Mouse (Mus musculus): ENCODE data around the gene Slc16a9. TPM values are rescaled to one million over a fixed set of nuclear protein-coding genes. Genes with fewer than 3 reads are reported as not detected.

The Slc16a9 gene
- total RNA-seq, 2 experiments from 2014 or later, result 4.4 to 5.0 TPM

GRCm38 (mm10) chr10:70242751-70243444 lies 2.0 kb upstream of the Slc16a9 start:
- intact Hi-C loops (cut with DNase I), result no loop called here
- DNase-seq (ENCODE audit: extremely low spot score in 1 of 2, low spot score in 2 of 2), result no peak

DNA sequence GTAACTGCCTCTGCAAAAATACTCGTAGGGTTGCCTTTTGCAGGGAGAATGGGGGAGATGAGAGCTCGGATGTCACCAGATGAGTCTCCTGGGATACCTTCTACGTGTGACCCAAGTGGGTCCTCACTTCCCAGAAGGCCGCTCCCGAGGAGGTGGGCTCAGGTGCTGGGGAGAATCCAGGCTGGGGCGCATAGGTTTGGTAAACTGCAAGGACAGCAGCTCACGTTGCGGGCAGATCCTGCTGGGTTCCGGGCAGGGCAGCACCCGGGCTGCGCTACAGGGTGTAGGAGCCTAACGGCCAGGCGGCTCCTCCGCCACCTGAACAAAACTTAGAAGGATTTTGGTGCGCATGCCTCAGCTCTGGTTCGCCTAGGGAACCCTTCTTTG lies 652 bp downstream of the Slc16a9 start:
- intact Hi-C loops (cut with DNase I), result no loop called here

DNA sequence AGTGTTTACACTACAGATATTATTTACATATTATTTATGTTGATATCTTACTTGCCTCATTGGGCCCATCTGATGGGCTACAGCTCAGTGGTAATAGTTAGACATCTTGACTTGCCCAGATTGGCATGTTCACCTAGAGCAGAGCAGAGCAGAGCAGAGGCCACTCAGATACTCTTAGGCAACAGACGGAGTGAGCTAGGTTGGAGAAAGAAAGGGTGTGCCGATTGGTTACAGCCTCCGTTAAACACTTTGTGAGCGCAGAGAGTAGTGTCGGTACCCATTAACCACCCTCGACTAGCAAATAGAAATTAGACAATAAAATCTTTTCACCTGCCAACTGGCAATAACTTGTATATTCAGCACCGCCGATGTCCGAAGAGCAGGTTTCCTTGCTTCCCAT lies 1.2 kb downstream of the Slc16a9 start:
- intact Hi-C loops (cut with DNase I), result no loop called here
- DNase-seq (ENCODE audit: extremely low spot score in 1 of 2, low spot score in 2 of 2), result no peak

More for the DNA sequence above, 652 bp downstream of the Slc16a9 start:
- no peak for DNase-seq (ENCODE audit: extremely low spot score in 1 of 2, low spot score in 2 of 2)

DNA sequence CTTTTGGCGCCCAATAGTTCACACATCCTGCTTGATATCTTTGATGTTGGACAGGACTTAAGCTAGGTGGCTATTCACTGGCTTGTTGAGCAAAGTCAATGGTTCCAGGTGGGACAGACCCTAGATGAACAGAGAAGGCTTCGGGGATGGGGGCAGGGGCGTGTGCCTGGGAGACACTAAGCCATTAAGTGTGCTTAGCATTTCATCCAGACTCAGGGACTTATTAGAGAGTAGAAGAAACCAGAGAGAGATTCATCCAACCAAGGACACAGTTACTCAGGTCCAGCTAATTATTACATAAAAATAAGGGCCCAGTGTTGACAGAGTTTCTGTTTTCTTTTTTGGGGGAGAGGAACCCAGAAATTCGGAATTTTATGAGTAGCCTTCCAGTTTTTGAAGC lies 5.5 kb downstream of the Slc16a9 start:
- DNase-seq (ENCODE audit: extremely low spot score in 1 of 2, low spot score in 2 of 2), result no peak
- intact Hi-C loops (cut with DNase I), result no loop called here

- intact Hi-C loops (cut with DNase I), result no loop called here
- DNase-seq (ENCODE audit: extremely low spot score in 1 of 2, low spot score in 2 of 2), result no peak
These were observed 5.9 kb downstream of the Slc16a9 start for GRCm38 (mm10) chr10:70250766-70251165.

- no peak for DNase-seq (ENCODE audit: extremely low spot score in 1 of 2, low spot score in 2 of 2)
- intact Hi-C loops (cut with DNase I), result no loop called here
These were observed 9.8 kb downstream of the Slc16a9 start for GRCm38 (mm10) chr10:70254666-70255065.

- no peak for DNase-seq (ENCODE audit: extremely low spot score in 1 of 2, low spot score in 2 of 2)
- intact Hi-C loops (cut with DNase I), result no loop called here
These were observed 10.8 kb downstream of the Slc16a9 start for GRCm38 (mm10) chr10:70255601-70256210.

DNA sequence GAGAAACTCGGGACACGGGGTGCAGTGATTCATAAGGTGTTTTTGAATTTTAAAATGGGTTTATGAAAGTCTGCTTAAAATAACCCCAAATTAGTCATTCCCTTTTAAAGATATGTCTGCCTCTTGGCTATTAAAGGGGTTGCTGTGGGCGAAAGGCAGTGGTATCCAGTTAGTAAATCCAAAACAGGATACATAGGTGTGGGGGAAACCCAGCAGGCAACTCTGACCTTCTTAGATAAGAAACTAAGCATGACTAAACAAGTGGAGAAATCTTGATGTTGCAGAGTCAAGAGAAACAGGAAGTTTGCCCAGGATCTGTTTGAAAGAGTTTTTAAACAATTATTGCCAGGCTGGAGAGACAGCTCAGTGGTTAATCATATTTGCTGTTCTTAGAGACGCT lies 12.1 kb downstream of the Slc16a9 start:
- intact Hi-C loops (cut with DNase I), result no loop called here
- DNase-seq (ENCODE audit: extremely low spot score in 1 of 2, low spot score in 2 of 2), result no peak

- intact Hi-C loops (cut with DNase I), result no loop called here
- DNase-seq (ENCODE audit: extremely low spot score in 1 of 2, low spot score in 2 of 2), result no peak
These were observed 16.0 kb downstream of the Slc16a9 start for GRCm38 (mm10) chr10:70260904-70261303.

- DNase-seq (ENCODE audit: extremely low spot score in 1 of 2, low spot score in 2 of 2), result no peak
- intact Hi-C loops (cut with DNase I), result no loop called here
These were observed 17.2 kb downstream of the Slc16a9 start for GRCm38 (mm10) chr10:70262051-70262450.

GRCm38 (mm10) chr10:70263681-70264189 lies 18.8 kb downstream of the Slc16a9 start:
- no peak for DNase-seq (ENCODE audit: extremely low spot score in 1 of 2, low spot score in 2 of 2)
- intact Hi-C loops (cut with DNase I), result no loop called here

DNA sequence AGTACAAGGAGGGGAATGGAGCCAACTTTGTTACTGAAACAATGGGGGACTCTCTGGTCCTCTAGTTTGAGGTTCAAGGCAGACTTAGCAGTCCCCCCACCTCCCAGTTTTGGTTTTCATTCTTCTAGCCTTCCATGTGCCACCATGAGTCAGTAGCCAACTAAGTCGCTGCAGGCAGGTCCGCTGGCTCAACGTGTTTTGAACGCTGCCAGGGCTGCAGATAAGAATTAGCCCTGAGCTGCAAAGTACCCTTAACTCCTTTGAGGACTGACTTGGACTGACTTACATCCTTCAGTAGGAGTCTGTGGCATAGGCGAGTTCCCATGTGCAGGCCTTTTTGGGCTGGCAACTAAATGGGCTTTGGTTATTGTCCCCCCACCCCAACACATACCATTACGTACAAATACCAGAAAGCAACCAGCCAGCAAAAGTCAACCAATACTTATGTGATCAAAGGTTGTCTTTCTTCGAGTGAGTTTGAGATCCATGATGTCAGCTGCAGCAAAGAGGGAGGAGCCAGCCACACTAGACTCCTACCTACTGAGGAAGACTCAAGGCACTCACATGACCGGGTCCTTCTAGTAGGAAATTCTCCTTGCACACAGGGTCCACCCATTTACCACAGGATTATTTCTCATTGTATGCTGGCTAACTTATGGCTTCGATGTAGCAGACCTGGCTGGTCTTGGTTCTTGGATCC lies 19.6 kb downstream of the Slc16a9 start:
- intact Hi-C loops (cut with DNase I), result no loop called here
- DNase-seq (ENCODE audit: extremely low spot score in 1 of 2, low spot score in 2 of 2), result no peak

- intact Hi-C loops (cut with DNase I), result no loop called here
- DNase-seq (ENCODE audit: extremely low spot score in 1 of 2, low spot score in 2 of 2), result peak in 1 of 2 experiments; percentile 8
These were observed 21.6 kb downstream of the Slc16a9 start for GRCm38 (mm10) chr10:70266501-70266900.

- intact Hi-C loops (cut with DNase I), result no loop called here
- no peak for DNase-seq (ENCODE audit: extremely low spot score in 1 of 2, low spot score in 2 of 2)
These were observed 23.9 kb downstream of the Slc16a9 start for GRCm38 (mm10) chr10:70268581-70269446.

DNA sequence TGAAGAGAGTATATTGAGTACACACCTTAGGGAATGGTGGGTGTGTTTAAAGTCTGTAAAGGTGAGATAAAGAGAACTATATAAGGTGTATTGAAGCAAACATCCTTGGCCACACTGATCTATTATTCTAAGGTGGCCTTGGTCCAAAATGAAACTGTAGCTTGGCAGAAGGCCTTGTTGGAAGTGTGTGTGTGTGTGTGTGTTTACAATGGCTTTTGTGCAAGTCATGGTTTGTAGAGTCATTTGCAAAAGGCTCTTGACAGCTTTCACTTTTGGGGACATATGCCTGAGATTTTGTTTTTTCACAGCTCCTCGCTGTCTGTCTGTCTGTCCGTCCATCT lies 24.5 kb downstream of the Slc16a9 start:
- no peak for DNase-seq (ENCODE audit: extremely low spot score in 1 of 2, low spot score in 2 of 2)
- intact Hi-C loops (cut with DNase I), result no loop called here

DNA sequence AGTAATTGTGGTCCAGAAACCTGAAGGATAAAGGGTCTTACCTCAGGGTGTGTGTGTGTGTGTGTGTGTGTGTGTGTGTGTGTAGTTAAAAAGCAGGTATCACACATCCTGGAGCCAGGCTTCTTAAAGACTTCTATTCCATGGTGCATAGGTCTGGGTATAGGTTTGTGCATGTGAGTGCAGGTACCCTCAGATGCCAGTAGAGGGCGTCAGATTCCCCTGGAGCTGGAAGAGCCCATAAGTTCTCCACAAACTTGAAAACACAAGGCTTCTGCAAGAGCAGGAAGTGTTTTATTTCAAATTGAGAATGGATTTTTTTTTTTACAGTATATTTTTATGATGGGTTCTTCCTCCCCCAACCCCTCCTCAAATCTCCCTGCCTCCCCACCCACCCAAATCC lies 31.8 kb downstream of the Slc16a9 start:
- intact Hi-C loops (cut with DNase I), result no loop called here

DNA sequence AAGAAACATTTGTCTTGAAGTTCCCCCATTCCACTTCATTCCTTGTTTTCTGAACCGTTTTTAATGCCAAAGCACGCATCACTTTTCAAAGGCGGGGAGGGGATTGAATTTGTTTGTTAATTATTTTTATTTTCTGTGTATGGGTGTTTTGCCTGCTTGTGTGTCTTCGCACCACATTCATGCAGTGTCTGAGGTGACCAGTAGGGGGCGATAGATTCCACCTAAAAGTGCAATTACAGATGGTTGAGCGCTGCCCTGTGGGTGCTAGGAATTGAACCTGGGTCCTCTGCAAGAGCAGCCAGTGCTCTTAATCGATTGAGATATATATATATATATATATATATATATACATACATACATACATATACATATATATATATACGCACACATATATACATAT lies 34.4 kb downstream of the Slc16a9 start:
- intact Hi-C loops (cut with DNase I), result no loop called here
- DNase-seq (ENCODE audit: extremely low spot score in 1 of 2, low spot score in 2 of 2), result no peak

More for the DNA sequence above, 31.8 kb downstream of the Slc16a9 start:
- no peak for DNase-seq (ENCODE audit: extremely low spot score in 1 of 2, low spot score in 2 of 2)

GRCm38 (mm10) chr10:70287825-70288235 lies 42.9 kb downstream of the Slc16a9 start:
- no peak for DNase-seq (ENCODE audit: extremely low spot score in 1 of 2, low spot score in 2 of 2)
- intact Hi-C loops (cut with DNase I), result no loop called here

Data from left cerebral cortex, postnatal 10 days (tissue).